Mouse (Mus musculus): ENCODE results near the gene Serpinf1. TPM values are rescaled to one million over a fixed set of nuclear protein-coding genes. Genes with fewer than 3 reads are reported as not detected.

Serpinf1 gene
- total RNA-seq, 2 experiments from 2014 or later, result 14.7 to 18.2 TPM

DNA sequence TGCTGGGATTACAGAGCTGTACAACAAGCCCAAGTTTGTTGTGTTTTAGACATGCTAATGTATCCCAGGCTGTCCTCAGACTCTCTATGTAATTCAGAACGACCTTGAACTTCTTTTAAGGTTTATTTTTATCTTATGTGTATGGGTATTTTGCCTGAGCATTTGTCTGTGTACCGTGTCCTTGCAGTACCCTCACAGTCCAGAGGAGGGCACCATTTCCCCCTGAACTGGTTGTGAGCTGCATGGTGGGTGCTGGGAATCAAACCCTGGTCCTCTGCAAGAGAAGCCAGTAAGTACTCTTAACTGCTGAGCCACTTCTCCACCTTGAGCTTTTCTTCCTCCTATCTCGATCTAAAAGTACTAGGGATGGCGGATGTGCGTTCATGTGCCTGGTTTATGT, 11.6 kb upstream of the Serpinf1 start:
- DNase-seq (ENCODE audit: extremely low spot score in 1 of 2, low spot score in 2 of 2), result no peak
- intact Hi-C loops (cut with DNase I), result no loop called here

DNA sequence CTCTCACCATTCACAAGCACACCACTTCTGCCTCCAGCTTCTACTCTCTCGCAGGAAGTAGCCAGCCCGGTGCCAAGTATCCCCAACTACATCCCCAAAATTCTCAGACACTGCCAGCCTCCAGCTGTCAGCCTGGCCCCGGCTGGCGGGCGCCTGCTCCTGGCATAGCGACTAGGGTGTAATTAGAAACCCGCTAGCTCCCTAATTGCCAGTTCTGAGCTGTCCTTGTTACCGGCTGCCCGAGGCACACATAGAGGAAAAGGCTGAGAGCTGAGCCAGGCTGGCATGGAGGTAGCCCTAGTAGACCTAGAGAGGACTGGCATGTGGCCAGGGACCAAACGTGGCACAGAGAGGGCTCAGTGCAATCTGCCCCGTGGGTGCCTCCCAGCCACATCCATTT, 8.8 kb upstream of the Serpinf1 start:
- peak; percentile 81 to 82 for DNase-seq (ENCODE audit: extremely low spot score in 1 of 2, low spot score in 2 of 2)
- intact Hi-C loops (cut with DNase I), result no loop called here

DNA sequence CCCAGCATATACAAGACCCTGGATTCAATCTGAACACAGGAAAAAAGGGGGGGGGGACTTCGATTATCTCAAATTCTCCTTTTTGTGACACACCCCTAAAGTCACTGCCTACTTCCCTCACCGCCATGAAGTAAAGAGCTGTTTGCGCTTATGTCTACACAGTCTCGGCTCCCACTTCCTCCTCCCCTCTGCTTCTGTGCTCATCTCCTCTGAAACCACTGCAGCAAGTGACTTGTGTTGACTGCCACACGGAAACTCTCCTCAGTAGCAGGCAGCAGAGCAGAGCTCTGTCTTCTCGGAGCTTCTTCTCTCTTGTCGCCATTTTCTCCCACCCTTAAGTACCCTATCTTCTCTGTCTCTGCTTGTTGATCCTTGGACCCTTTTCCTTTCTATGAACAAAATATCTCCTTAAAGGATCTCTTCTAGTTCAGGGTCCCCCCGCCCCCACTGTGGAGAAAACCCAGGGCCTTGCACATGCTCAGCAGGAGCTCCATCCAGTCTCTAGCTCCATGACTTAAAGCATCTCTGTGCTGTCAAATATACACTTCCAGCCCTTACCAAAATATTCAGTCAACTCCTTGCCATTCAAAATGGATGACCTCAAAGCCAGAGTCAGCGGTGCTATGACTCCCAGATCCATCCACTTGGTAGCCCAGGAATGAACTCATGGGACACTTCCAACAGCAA, 6.7 kb upstream of the Serpinf1 start:
- DNase-seq (ENCODE audit: extremely low spot score in 1 of 2, low spot score in 2 of 2), result no peak
- intact Hi-C loops (cut with DNase I), result no loop called here

DNA sequence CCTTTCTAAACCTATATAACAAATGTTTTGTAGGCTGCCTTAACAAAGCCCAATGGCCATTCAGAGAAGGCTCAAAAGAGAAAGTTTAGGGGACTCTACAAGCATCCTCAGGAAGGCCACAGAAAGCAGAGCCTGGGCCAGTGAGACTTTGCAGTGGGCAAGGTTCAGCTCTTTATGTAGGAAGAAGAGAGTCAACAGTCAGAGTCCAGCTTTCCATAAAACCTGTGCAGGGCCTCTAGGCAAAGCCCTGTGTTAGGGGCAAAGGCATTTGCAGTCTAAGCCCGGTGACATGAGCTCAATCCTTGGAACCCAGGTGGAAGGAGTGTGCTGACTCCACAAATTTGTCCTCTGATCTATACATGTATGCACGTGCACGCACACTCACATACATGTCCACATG, 2.0 kb upstream of the Serpinf1 start:
- intact Hi-C loops (cut with DNase I), result no loop called here
- no peak for DNase-seq (ENCODE audit: extremely low spot score in 1 of 2, low spot score in 2 of 2)

DNA sequence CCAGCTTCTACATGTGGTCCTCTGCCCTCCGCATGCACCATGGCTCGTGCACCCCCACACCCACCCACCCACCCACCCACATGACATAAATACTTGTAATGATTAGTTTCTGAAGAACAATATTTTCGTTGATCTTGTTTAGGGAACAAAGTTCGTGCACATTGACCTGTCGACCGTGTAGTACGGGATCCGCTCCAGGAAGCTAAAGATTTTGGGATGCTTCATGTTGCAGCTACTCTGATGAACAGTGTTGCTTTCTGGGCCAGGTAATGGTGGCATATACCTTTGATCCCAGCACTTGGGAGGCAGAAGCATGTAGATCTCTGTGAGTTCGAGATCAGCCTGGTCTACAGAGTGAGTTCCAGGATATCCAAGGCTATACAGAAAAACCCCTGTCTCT, 1.5 kb upstream of the Serpinf1 start:
- intact Hi-C loops (cut with DNase I), result no loop called here
- DNase-seq (ENCODE audit: extremely low spot score in 1 of 2, low spot score in 2 of 2), result no peak

DNA sequence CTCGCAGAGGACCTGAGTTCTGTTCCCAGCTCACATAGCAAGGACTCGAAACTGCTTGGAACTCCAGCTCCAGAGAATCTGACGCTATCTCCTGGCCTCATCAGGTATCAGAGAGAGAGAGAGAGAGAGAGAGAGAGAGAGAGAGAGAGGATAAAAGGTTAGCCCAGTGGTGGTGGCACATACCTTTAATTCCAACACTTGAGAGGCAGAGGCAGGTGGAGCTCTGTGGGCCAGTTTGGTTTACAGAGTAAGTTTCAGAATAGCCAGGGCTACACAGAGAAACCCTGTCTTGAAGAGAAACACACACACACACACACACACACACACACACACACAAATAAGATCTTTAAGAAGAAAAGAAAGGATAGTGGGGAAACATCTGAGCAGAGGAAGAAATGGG, 590 bp upstream of the Serpinf1 start:
- intact Hi-C loops (cut with DNase I), result no loop called here
- DNase-seq (ENCODE audit: extremely low spot score in 1 of 2, low spot score in 2 of 2), result no peak

DNA sequence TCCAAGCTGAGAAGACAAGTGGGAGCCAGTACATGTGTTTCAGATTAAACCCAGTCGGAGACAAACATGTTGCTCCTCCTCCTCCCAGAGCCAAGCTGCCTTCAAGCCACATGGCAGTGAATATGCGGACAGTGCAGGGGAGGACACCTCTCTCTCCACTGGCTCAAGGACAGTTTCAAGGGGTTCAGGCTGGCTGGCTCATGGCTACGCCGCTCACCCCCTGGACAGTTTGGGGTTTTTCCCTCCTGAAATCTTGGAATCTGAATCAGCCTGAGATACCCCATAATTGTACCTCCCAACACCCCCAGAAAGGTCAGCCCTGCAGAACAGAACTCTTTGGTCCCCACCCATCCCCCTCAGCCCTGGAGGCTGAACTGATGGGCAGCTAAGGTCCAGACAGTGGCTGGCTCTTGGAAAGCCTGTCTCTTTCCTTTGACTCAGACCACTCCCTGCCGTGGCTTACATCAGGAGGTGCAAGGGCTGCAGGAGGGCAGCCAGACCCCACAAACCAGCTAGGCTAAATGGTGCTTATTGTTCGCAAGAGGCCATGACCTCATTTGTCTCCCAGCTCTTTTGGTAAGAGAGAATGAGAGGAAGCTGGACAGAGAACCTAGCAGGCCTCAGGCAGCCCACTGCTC, 1.0 kb downstream of the Serpinf1 start:
- no peak for DNase-seq (ENCODE audit: extremely low spot score in 1 of 2, low spot score in 2 of 2)

DNA sequence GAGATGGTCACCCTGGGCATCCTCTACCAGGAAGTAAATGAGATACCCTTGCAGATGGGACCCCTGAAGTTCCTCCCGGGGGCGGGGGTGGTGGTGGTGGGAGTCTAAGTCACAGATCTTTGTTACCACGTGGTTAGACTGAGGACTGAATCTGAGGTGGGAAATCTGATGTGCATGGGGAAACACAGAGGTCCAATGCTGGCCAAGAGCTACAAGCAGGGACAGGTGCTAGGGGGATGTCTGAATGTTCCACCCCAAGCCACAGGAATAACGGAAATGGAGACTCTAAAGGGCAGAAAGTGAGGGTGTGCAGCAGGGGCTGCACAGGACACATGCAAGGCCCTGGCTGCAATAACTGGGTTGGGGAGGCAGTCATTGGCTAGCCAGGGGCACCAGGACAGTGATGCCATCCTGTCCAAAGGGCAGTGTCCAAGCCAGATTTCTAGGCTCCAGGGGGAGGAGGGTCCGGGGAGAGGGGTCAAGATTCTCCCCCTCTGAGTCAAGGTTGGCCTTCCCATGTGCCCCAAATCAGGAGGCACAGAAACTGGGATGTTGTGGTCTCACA, 1.6 kb downstream of the Serpinf1 start:
- intact Hi-C loops (cut with DNase I), result no loop called here
- no peak for DNase-seq (ENCODE audit: extremely low spot score in 1 of 2, low spot score in 2 of 2)

More for the DNA sequence above, 1.0 kb downstream of the Serpinf1 start:
- intact Hi-C loops (cut with DNase I), result no loop called here

DNA sequence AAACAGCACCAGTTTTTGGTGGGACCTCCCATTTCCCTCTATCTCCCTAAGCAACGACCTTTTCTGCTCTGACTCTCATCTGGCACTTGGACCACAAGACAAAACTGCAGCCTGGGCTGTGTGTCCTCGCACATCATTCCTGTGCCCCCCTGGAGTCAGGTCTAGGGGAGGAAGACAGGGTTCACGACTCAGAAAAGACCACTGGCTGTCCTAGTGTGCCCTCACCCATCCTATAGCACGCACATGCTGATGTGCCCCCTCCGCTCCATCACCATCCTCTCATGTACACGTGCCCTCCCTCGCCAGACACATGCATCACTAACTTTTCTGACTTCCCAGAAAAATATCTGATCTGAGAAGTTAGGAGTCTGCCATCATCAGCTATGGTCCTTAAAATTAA, 2.5 kb downstream of the Serpinf1 start:
- intact Hi-C loops (cut with DNase I), result no loop called here

DNA sequence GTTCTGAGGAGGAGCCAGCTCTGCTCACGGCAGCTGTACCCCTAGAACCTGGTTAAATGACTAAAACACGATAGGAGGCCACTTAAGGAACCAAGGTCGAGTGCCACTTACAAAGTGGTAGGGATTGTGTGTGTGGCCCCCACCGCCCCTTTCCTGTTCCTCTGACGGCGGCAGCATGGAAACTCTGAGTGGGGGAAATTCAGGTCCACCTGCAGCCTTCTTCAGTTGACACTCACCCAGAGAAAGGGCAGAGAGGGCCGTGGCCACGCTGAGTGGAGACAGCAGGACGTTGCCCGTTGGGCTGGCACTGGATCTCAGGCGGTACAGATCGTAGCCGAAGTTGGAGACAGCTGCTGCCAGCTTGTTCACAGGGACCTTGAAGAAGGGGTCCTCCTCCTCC, 6.5 kb downstream of the Serpinf1 start:
- no peak for DNase-seq (ENCODE audit: extremely low spot score in 1 of 2, low spot score in 2 of 2)
- intact Hi-C loops (cut with DNase I), result no loop called here

More for the DNA sequence above, 2.5 kb downstream of the Serpinf1 start:
- no peak for DNase-seq (ENCODE audit: extremely low spot score in 1 of 2, low spot score in 2 of 2)

DNA sequence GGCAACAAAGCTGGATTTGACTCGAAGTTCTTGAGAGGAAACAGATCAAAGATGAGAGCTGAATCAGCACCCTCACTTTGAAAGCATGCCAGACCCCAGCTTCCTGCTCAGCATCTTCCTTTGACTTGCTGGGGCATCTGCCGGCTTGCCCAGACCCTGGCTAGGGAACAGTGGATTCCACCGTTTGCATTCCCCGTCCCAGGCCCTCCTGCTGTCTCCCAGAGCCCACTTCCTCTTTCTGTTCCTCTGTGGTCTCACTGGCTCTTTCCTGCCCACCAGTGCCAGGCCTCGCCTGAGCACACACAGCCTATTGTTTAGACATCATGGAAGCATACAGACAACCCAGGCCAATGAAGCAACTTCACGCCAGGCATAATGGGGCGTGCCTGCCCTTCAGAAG, 7.4 kb downstream of the Serpinf1 start:
- intact Hi-C loops (cut with DNase I), result no loop called here
- DNase-seq (ENCODE audit: extremely low spot score in 1 of 2, low spot score in 2 of 2), result peak in 1 of 2 experiments; percentile 54

DNA sequence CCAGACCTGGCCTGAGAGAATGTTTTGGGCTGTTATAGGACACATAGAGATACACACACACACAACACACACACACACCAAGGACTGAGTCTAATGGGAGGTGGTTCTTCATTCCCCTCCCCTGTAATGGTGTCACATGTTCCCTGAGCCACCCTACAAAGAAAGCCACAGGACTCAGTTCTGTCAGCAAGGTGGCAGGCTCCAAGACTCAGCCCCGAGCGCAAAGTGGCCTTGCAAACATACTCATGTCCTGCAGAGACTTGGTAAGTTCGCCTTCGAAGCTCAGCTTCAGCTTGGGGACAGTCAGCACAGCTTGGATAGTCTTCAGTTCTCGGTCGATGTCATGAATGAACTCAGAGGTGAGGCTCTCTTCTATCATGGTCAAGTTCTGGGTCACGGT, 11.9 kb downstream of the Serpinf1 start:
- intact Hi-C loops (cut with DNase I), result no loop called here
- DNase-seq (ENCODE audit: extremely low spot score in 1 of 2, low spot score in 2 of 2), result no peak

DNA sequence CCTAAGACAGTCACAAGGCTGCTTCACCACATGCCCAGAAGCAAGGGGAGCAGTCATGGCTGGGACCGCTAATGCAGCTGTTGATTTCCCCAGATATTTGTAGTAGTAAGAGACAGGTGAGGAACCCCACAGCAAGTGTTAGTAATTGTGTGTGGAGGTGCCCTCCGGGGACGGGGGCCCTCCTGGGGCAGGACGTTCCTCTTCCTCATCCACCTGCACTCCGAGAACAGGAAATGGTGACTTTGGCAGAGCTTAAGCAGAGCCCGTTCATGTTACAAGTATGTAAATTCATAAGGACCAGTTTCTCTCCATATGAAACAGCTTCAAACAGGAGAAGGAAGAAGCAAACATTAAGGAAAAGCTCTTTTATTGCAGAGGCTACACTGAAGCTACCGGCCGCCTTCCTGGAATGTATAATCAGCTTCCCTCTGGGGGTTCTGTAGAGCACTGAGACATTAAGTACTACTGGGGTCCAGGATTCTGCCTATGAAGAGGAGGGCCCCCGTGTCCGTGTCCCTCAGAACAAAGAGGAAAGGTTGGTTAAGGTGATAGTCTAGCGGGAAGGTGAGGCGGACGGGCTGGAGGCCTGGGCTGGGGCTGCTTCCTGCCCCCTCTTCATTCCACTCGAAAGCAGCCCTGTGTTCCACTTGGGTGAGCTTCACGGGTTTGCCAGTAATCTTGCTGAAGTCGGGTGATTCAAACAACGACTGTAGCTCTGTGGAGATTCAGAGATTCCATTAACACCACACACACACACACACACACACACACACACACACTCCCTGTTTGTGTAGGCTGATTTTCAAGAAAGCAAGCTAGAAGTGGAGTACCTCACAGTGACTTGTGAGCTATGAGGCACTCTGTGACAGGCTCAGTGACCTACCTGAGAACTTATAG, 12.6 kb downstream of the Serpinf1 start:
- DNase-seq (ENCODE audit: extremely low spot score in 1 of 2, low spot score in 2 of 2), result no peak
- intact Hi-C loops (cut with DNase I), result loop anchor here (10.0 kb wide), 1 partner anchor 95 kb away; no protein-coding TSS in a partner anchor

DNA sequence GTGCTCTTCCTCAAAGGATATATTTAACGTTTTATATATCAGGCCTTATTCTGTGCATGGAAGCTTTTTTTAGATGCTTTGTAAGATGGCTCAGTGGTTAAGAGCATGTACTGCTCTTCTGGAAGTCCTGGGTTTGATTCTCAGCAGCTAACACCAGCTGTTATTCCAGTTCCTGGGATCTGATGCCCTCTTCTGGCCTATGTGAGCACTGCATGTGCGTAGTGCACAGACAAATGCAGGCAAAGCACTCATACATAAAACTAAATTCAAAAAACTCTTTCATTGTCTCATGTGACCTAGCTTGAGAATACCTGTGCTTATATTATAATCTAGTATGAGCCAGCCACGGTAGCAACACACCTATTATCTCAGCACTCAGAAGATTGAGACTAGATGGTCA, 15.6 kb downstream of the Serpinf1 start:
- no peak for DNase-seq (ENCODE audit: extremely low spot score in 1 of 2, low spot score in 2 of 2)
- intact Hi-C loops (cut with DNase I), result loop anchor here (10.0 kb wide), 1 partner anchor 98 kb away; no protein-coding TSS in a partner anchor

DNA sequence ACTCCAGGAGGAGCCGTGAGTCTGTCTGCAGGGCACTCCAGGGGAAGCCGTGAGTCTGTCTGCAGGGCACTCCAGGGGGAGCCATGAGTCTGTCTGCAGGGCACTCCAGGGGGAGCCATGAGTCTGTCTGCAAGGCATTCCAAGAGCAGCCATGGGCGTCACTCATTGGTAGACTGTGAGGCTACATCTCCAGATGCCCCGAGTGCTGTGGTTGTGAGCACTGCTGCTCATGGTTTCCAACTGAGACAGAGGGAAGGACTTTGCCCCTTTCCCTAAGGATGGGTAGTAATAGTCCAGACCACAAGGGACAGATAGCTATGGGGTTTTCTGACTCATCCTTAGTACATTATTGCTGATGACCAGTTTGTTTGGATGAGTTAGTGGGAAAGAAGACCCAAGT, 16.4 kb downstream of the Serpinf1 start:
- intact Hi-C loops (cut with DNase I), result loop anchor here (10.0 kb wide), 1 partner anchor 99 kb away; no protein-coding TSS in a partner anchor
- DNase-seq (ENCODE audit: extremely low spot score in 1 of 2, low spot score in 2 of 2), result no peak

DNA sequence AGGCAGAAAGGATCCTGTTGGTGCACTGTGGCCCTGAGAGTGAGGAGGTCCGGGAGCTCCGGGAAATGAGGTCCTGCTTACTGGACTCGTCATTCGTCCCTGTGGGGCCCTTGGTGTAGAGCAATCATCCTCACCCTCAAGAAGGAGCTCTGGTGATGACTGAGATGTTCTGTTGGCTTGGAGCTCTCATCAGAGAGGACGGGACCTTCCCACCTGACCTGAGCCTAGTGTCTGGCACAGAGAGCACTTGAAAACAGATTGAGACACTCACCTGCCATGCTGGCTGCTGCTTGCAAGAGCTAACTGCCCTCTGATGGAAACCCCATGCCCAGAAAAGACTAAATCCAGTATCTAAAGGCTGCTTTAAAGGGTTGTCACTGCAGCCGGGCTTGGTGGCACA, 17.7 kb downstream of the Serpinf1 start:
- no peak for DNase-seq (ENCODE audit: extremely low spot score in 1 of 2, low spot score in 2 of 2)
- intact Hi-C loops (cut with DNase I), result loop anchor here (5.0 to 10.0 kb wide), 2 partner anchors 48 to 100 kb away; partner anchors contain the start of gene Wdr81

DNA sequence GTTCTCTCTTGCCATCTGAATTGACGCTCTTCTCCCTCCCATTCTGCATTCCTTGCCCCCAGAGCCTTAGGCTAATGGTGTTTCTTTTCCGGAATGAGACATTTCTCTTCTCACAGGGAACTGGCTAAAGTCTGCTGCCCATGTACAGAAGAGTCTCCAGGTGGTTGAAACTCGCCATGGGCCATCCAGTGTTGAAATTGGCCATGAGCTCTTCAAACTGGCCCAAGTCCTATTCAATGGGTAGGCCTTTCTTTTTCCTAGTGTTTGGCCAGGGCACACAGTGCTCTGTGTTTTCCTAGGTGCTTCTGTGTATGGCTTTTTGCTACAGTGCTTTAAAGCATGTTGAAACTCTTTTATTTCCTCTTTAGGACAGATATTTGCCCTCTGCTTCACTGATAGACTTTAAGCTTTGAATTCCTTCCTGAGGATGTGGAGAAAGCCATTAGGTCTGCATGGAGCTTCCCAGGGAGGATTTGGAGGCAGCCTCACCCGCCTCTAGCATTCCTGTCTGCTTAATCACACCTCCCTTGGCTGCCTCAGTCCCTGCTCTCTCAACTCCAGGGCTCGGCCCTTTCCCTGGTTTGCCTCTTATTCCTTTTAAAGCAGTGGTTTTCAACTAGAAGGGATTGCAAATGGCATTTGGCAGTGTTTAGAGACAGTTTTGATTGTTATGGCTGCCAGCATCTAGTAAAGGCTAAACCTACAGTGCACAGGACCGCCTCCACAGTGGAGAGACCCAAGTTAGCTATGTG, 19.0 kb downstream of the Serpinf1 start:
- intact Hi-C loops (cut with DNase I), result loop anchor here (5.0 to 10.0 kb wide), 2 partner anchors 49 to 101 kb away; partner anchors contain the start of gene Wdr81
- no peak for DNase-seq (ENCODE audit: extremely low spot score in 1 of 2, low spot score in 2 of 2)

DNA sequence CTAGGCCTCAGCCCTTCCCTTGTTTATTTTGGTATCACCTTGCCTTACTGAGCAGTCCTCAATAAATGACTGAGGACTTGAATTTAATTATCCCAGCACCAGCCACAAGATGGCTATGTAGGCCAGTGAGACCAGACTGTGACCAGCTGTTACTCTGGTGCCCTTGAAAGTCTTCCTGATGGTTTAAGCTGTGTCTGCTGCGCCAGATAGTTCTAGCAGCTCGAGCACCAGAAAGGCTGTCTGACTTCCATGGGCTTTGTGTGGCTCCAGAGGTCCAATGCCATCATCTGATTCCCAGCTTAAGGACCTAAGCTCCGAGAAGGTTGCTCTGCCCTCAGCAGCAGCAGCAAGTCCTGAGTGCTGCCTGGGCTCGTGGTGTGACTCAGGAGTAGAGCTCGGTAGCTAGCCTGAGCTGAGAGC, 20.2 kb downstream of the Serpinf1 start:
- intact Hi-C loops (cut with DNase I), result loop anchor here (5.0 to 10.0 kb wide), 2 partner anchors 50 to 103 kb away; partner anchors contain the start of gene Wdr81
- DNase-seq (ENCODE audit: extremely low spot score in 1 of 2, low spot score in 2 of 2), result peak; percentile 41 to 59
